Mouse (Mus musculus) midbrain, embryonic 10.5 days (tissue): ENCODE measurements around the gene Agbl4. TPM values are rescaled to one million over a fixed set of nuclear protein-coding genes. Genes with fewer than 3 reads are reported as not detected.

Experiments
- DNase-seq: peaks from one replicate; pipeline ENCODE4 v3.0.0-alpha.2; 2017; ENCODE audit warnings: low spot score
- H3K27ac ChIP-seq: fragments of 300-500 bp; sonication (generic); replicated peaks from 2 replicates; pipeline ENCODE4 v1.5.1; 2016; ENCODE audit warnings: mild to moderate bottlenecking
- H3K27me3 ChIP-seq: fragments of 300-500 bp; sonication (generic); 2 replicates; pipeline ENCODE4 v1.6.1; 2016; ENCODE audit warnings: low read depth, mild to moderate bottlenecking; ENCODE audit not compliant: poor library complexity, severe bottlenecking
- H3K36me3 ChIP-seq: fragments of 300-500 bp; sonication (generic); 2 replicates; pipeline ENCODE4 v1.6.1; 2016; ENCODE audit warnings: mild to moderate bottlenecking, moderate library complexity
- H3K4me1 ChIP-seq: fragments of 300-500 bp; sonication (generic); 2 replicates; pipeline ENCODE4 v1.6.1; 2016
- H3K4me3 ChIP-seq: fragments of 300-500 bp; sonication (generic); 2 replicates; pipeline ENCODE4 v1.5.1; 2016; ENCODE audit warnings: mild to moderate bottlenecking, moderate library complexity
- H3K9me3 ChIP-seq: fragments of 300-500 bp; sonication (generic); replicated peaks from 2 replicates; pipeline ENCODE4 v1.6.1; 2016; ENCODE audit warnings: mild to moderate bottlenecking
- WGBS: fragments of 180-500 bp; shearing (Covaris S2); methylation state at CpG from one replicate; pipeline ENCODE4 v1.1.7; 2016; 5-methylcytosine and 5-hydroxymethylcytosine counted together
- polyA plus RNA-seq: library from polyadenylated mRNA; unstranded; fragments of >200 nt; fragmentation: Nextera tagmentation; extraction: Ambion mirVana; gene quantifications from 2 replicates; pipeline ENCODE4 v1.2.1, GENCODE M21; 2016

Gene Agbl4
- polyA plus RNA-seq, 1 experiment from 2014 or later, result 0.64 TPM

- 94% methylated on average over 2 of the region's 2 CpGs for WGBS
- DNase-seq, result no peak
- no peaks in the 10 kb centered on the region for H3K36me3 ChIP-seq
- no peaks in the 10 kb centered on the region for H3K9me3 ChIP-seq
- H3K4me3 ChIP-seq, result no peak overlapping the region
- no peak overlapping the region for H3K27ac ChIP-seq
- H3K4me1 ChIP-seq, result no peaks in the 10 kb centered on the region
- no peaks in the 10 kb centered on the region for H3K27me3 ChIP-seq
Observed at GRCm38 (mm10) chr4:111504952-111505351, 1107.5 kb downstream of the Agbl4 start.

GRCm38 (mm10) chr4:111510129-111510528, 1112.7 kb downstream of the Agbl4 start:
- no peak for DNase-seq
- no peak overlapping the region for H3K27ac ChIP-seq
- H3K4me1 ChIP-seq, result no peaks in the 10 kb centered on the region; the same call in 1 of the 2 replicates
- no peaks in the 10 kb centered on the region for H3K36me3 ChIP-seq
- no peaks in the 10 kb centered on the region for H3K9me3 ChIP-seq
- no peaks in the 10 kb centered on the region for H3K27me3 ChIP-seq
- WGBS, result 26% methylated on average over 2 of the region's 2 CpGs
- H3K4me3 ChIP-seq, result no peak overlapping the region

GRCm38 (mm10) chr4:111513921-111514320, 1116.5 kb downstream of the Agbl4 start:
- no peaks in the 10 kb centered on the region for H3K36me3 ChIP-seq
- H3K27ac ChIP-seq, result no peak overlapping the region
- H3K4me1 ChIP-seq, result peaks cover 7% of the 10 kb centered on the region; the same call in 1 of the 2 replicates
- no peak for DNase-seq
- no peaks in the 10 kb centered on the region for H3K27me3 ChIP-seq
- no peaks in the 10 kb centered on the region for H3K9me3 ChIP-seq
- H3K4me3 ChIP-seq, result no peak overlapping the region
- 78% methylated on average over 3 of the region's 3 CpGs for WGBS

GRCm38 (mm10) chr4:111516136-111516535, 1118.7 kb downstream of the Agbl4 start:
- 90% methylated on average over 2 of the region's 2 CpGs for WGBS
- no peak overlapping the region for H3K4me3 ChIP-seq
- no peak overlapping the region for H3K27ac ChIP-seq
- no peak for DNase-seq
- H3K36me3 ChIP-seq, result no peaks in the 10 kb centered on the region
- no peaks in the 10 kb centered on the region for H3K9me3 ChIP-seq
- H3K4me1 ChIP-seq, result peaks cover 7% of the 10 kb centered on the region; the same call in 1 of the 2 replicates
- no peaks in the 10 kb centered on the region for H3K27me3 ChIP-seq

- Histone ChIP-seq H3K9me3 (no peaks in the 10 kb centered on the region), H3K27ac (no peak overlapping the region), H3K4me1 (peaks cover 7% of the 10 kb centered on the region; the same call in 1 of the 2 replicates), H3K27me3 (no peaks in the 10 kb centered on the region), H3K36me3 (no peaks in the 10 kb centered on the region), H3K4me3 (no peak overlapping the region)
- DNase-seq, result no peak
- WGBS, result 49% methylated on average over 4 of the region's 4 CpGs
Observed at GRCm38 (mm10) chr4:111517063-111517792, 1119.8 kb downstream of the Agbl4 start.

GRCm38 (mm10) chr4:111518191-111518590, 1120.7 kb downstream of the Agbl4 start:
- H3K4me3 ChIP-seq, result no peak overlapping the region
- 90% methylated on average over 4 of the region's 4 CpGs for WGBS
- DNase-seq, result no peak
- H3K9me3 ChIP-seq, result no peaks in the 10 kb centered on the region
- H3K27ac ChIP-seq, result no peak overlapping the region
- H3K4me1 ChIP-seq, result peaks cover 7% of the 10 kb centered on the region; the same call in 1 of the 2 replicates
- no peaks in the 10 kb centered on the region for H3K36me3 ChIP-seq
- no peaks in the 10 kb centered on the region for H3K27me3 ChIP-seq

GRCm38 (mm10) chr4:111519267-111519666, 1121.8 kb downstream of the Agbl4 start:
- no peak overlapping the region for H3K27ac ChIP-seq
- no peak for DNase-seq
- H3K4me1 ChIP-seq, result peaks cover 7% of the 10 kb centered on the region; the same call in 1 of the 2 replicates
- H3K4me3 ChIP-seq, result no peak overlapping the region
- no peaks in the 10 kb centered on the region for H3K27me3 ChIP-seq
- WGBS, result 70% methylated on average over 3 of the region's 3 CpGs
- no peaks in the 10 kb centered on the region for H3K36me3 ChIP-seq
- H3K9me3 ChIP-seq, result no peaks in the 10 kb centered on the region

GRCm38 (mm10) chr4:111520006-111520405, 1122.5 kb downstream of the Agbl4 start:
- Histone ChIP-seq H3K27ac (no peak overlapping the region), H3K36me3 (no peaks in the 10 kb centered on the region), H3K4me3 (no peak overlapping the region), H3K9me3 (no peaks in the 10 kb centered on the region), H3K4me1 (peaks cover 7% of the 10 kb centered on the region; the same call in 1 of the 2 replicates), H3K27me3 (no peaks in the 10 kb centered on the region)
- WGBS, result 88% methylated on average over 2 of the region's 2 CpGs
- DNase-seq, result no peak

- H3K27ac ChIP-seq, result no peak overlapping the region
- WGBS, result 80% methylated on average over 2 of the region's 2 CpGs
- DNase-seq, result no peak
- no peaks in the 10 kb centered on the region for H3K36me3 ChIP-seq
- H3K4me3 ChIP-seq, result no peak overlapping the region
- no peaks in the 10 kb centered on the region for H3K27me3 ChIP-seq
- H3K4me1 ChIP-seq, result no peaks in the 10 kb centered on the region
- no peaks in the 10 kb centered on the region for H3K9me3 ChIP-seq
Observed at GRCm38 (mm10) chr4:111522974-111523373, 1125.5 kb downstream of the Agbl4 start.

- Histone ChIP-seq H3K4me3 (no peak overlapping the region), H3K27me3 (no peaks in the 10 kb centered on the region), H3K36me3 (no peaks in the 10 kb centered on the region), H3K27ac (no peak overlapping the region), H3K4me1 (no peaks in the 10 kb centered on the region), H3K9me3 (no peaks in the 10 kb centered on the region)
- DNase-seq, result no peak
- WGBS, result 90% methylated on average over 6 of the region's 6 CpGs
Observed at GRCm38 (mm10) chr4:111528961-111529360, 1131.5 kb downstream of the Agbl4 start.

GRCm38 (mm10) chr4:111529996-111530395, 1132.5 kb downstream of the Agbl4 start:
- 79% methylated on average over 4 of the region's 4 CpGs for WGBS
- no peak for DNase-seq

GRCm38 (mm10) chr4:111530537-111530936, 1133.1 kb downstream of the Agbl4 start:
- Histone ChIP-seq H3K27me3 (no peaks in the 10 kb centered on the region), H3K4me3 (no peak overlapping the region), H3K4me1 (no peaks in the 10 kb centered on the region), H3K36me3 (no peaks in the 10 kb centered on the region), H3K9me3 (no peaks in the 10 kb centered on the region), H3K27ac (no peak overlapping the region)
- no peak for DNase-seq
- 83% methylated on average over 2 of the region's 2 CpGs for WGBS

More at GRCm38 (mm10) chr4:111529996-111530395, 1132.5 kb downstream of the Agbl4 start:
- Histone ChIP-seq H3K36me3 (no peaks in the 10 kb centered on the region), H3K4me1 (no peaks in the 10 kb centered on the region), H3K27ac (no peak overlapping the region), H3K4me3 (no peak overlapping the region), H3K9me3 (no peaks in the 10 kb centered on the region), H3K27me3 (no peaks in the 10 kb centered on the region)

GRCm38 (mm10) chr4:111544684-111545083, 1147.2 kb downstream of the Agbl4 start:
- 86% methylated on average over 2 of the region's 2 CpGs for WGBS
- no peaks in the 10 kb centered on the region for H3K9me3 ChIP-seq

More at GRCm38 (mm10) chr4:111544684-111545083, 1147.2 kb downstream of the Agbl4 start:
- no peak overlapping the region for H3K4me3 ChIP-seq
- H3K27ac ChIP-seq, result no peak overlapping the region
- no peaks in the 10 kb centered on the region for H3K36me3 ChIP-seq
- no peaks in the 10 kb centered on the region for H3K27me3 ChIP-seq
- no peak for DNase-seq
- no peaks in the 10 kb centered on the region for H3K4me1 ChIP-seq
